Mouse (Mus musculus) testis, adult 2 months (tissue): ENCODE measurements around the gene Sycp1.

Experiments used
- CTCF ChIP-seq: fragments of 200-500 bp; IDR thresholded peaks from 2 replicates; pipeline ENCODE4 v1.5.1; 2012; ENCODE audit warnings: low read depth, mild to moderate bottlenecking, inconsistent platforms, low read length, moderate library complexity; ENCODE audit not compliant: control insufficient read depth, insufficient read depth, insufficient replicate concordance
- POLR2A ChIP-seq: fragments of 200-500 bp; IDR thresholded peaks from 2 replicates; pipeline ENCODE4 v1.6.1; 2012; ENCODE audit warnings: low read depth, mild to moderate bottlenecking, inconsistent platforms, low read length, moderate library complexity; ENCODE audit not compliant: control insufficient read depth

DNA sequence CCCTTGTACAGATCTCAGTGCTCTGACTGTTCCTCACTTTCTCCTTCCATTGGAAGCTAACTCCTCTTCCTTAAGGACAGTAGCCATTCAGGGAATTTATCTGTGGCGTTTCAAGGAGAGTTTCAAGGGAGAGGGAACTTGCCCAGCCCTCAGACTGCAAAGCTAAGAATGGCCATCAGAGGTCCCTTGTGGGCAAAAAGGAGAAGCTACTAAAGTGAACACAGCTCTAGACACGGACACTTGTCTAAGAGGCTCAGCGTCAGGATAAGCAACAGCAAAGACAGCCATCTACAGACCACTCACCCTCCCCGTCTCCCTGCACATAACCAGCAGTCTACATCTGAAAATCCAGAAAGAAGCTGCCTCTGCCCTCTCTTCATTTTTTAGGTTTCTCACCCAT, 148.5 kb downstream of the Sycp1 start:
- TF ChIP-seq POLR2A (no peak), CTCF (no peak)
